Mouse (Mus musculus): ENCODE results near the gene Mylk4.

GRCm38 (mm10) chr13:32752066-32752657, 31.6 kb downstream of the Mylk4 start:
- TF ChIP-seq CTCF (IDR thresholded peaks at IDR 0.05) = no peak
- TF ChIP-seq POLR2A (IDR thresholded peaks at IDR 0.05; ENCODE audit: insufficient read depth, low read depth, low read length) = no peak
- TF ChIP-seq EP300 (IDR thresholded peaks at IDR 0.05; ENCODE audit: insufficient read depth, low read depth, low read length) = no peak

All from heart, adult 2 months (tissue).